In genomic region chr12:32449373-32449772, GRCm38 (mm10) we compare ENCODE assay signal across 31 mouse cellular contexts.
"Had no signal": no experiment of that assay in that cellular context is flagged by ENCODE, and none has a peak within 500 bp of the region (broad histone marks: within the 10 kb centered on the region; RNA-seq: fewer than 3 reads in every experiment).

No protein-coding gene starts in this region.

- ATAC-seq: liver, embryonic 12.5 days; liver, postnatal 0 days; lung, postnatal 0 days; midbrain, embryonic 13.5 days; midbrain, embryonic 15.5 days; midbrain, embryonic 16.5 days had no signal

- H3K27me3 ChIP-seq: limb, embryonic 12.5 days; limb, embryonic 13.5 days; limb, embryonic 15.5 days; liver, embryonic 12.5 days; liver, embryonic 13.5 days; liver, embryonic 15.5 days; lung, embryonic 15.5 days; megakaryocyte, embryonic 14.5 days; midbrain, embryonic 12.5 days; midbrain, embryonic 13.5 days; midbrain, embryonic 15.5 days had no signal

- H3K36me3 ChIP-seq: limb, embryonic 10.5 days; limb, embryonic 12.5 days; limb, embryonic 13.5 days; limb, embryonic 15.5 days; liver, embryonic 12.5 days; liver, embryonic 13.5 days; liver, embryonic 15.5 days; lung, embryonic 15.5 days; midbrain, embryonic 10.5 days; midbrain, embryonic 12.5 days; midbrain, embryonic 13.5 days; midbrain, embryonic 15.5 days had no signal

- H3K27ac ChIP-seq: limb, embryonic 10.5 days; limb, embryonic 12.5 days; limb, embryonic 13.5 days; limb, embryonic 15.5 days; liver, embryonic 12.5 days; liver, embryonic 13.5 days; liver, embryonic 14.5 days; liver, embryonic 15.5 days; lung, embryonic 15.5 days; macrophage; midbrain, embryonic 10.5 days; midbrain, embryonic 12.5 days; midbrain, embryonic 13.5 days; midbrain, embryonic 15.5 days had no signal

- H3K9me3 ChIP-seq: limb, embryonic 10.5 days; limb, embryonic 12.5 days; limb, embryonic 13.5 days; limb, embryonic 15.5 days; liver, embryonic 12.5 days; liver, embryonic 13.5 days; liver, embryonic 15.5 days; lung, embryonic 15.5 days; midbrain, embryonic 10.5 days; midbrain, embryonic 12.5 days; midbrain, embryonic 13.5 days; midbrain, embryonic 15.5 days had no signal

- H3K9ac ChIP-seq: limb, embryonic 12.5 days; limb, embryonic 13.5 days; limb, embryonic 15.5 days; liver, embryonic 12.5 days; liver, embryonic 13.5 days; liver, embryonic 14.5 days; liver, embryonic 15.5 days; liver, postnatal 0 days; lung, embryonic 14.5 days; lung, embryonic 15.5 days; midbrain, embryonic 12.5 days; midbrain, embryonic 13.5 days; midbrain, embryonic 15.5 days had no signal

- DNase-seq: left cerebral cortex, postnatal 4 days; liver; liver, embryonic 13.5 days; liver, postnatal 0 days; lung, adult 18-20 months; lung, adult 2 months; lung, embryonic 14.5 days; lung, postnatal 10 days; lung, postnatal 14 days; lung, postnatal 36 days; lung, postnatal 4 days; midbrain, embryonic 14.5 days had no signal

- H3K4me3 ChIP-seq: limb, embryonic 10.5 days; limb, embryonic 12.5 days; limb, embryonic 13.5 days; limb, embryonic 15.5 days; liver, embryonic 12.5 days; liver, embryonic 13.5 days; liver, embryonic 15.5 days; lung, embryonic 15.5 days; megakaryocyte, embryonic 14.5 days; midbrain, embryonic 10.5 days; midbrain, embryonic 12.5 days; midbrain, embryonic 13.5 days; midbrain, embryonic 15.5 days; myocyte had no signal

- H3K4me1 ChIP-seq: limb, embryonic 10.5 days; limb, embryonic 12.5 days; limb, embryonic 13.5 days; limb, embryonic 15.5 days; liver, embryonic 12.5 days; liver, embryonic 13.5 days; liver, embryonic 15.5 days; lung, embryonic 15.5 days; megakaryocyte, embryonic 14.5 days; midbrain, embryonic 10.5 days; midbrain, embryonic 12.5 days; midbrain, embryonic 13.5 days; midbrain, embryonic 15.5 days had no signal

- H3K4me2 ChIP-seq: limb, embryonic 12.5 days; limb, embryonic 13.5 days; limb, embryonic 15.5 days; liver, embryonic 11.5 days; liver, embryonic 12.5 days; liver, embryonic 13.5 days; liver, embryonic 15.5 days; lung, embryonic 14.5 days; lung, embryonic 15.5 days; midbrain, embryonic 11.5 days; midbrain, embryonic 12.5 days; midbrain, embryonic 13.5 days; midbrain, embryonic 15.5 days had no signal
